Mouse (Mus musculus) C2C12 (cell line): ENCODE results near the gene Clec4e.

Experiments used
- CTCF ChIP-seq: IDR thresholded peaks from one replicate; pipeline ENCODE4 v1.5.1; 2011; ENCODE audit not compliant: control insufficient read depth, insufficient read depth, insufficient read length
- USF1 ChIP-seq: IDR thresholded peaks from one replicate; pipeline ENCODE4 v1.6.1; 2011; ENCODE audit warnings: low read depth, mild to moderate bottlenecking, control low read depth, moderate library complexity

DNA sequence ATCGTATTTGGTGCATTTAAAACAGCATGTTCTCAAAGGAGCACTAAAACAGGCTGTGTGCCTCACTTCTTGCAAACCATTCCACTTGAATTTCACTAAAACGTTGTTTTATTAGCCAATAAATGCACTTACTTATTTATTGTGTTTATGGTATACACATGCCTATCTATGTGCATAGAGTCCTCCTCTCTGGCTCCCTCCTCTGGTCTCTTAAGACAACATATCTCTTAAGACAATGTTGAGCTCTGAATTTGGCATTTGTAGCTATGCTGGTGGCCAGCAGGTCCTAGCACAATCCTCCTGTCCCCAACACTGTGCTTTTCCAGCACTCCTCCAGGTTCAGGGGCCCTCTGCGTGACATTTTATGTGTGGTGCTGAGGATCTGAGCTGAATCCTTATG lies 30.7 kb downstream of the Clec4e start:
- TF ChIP-seq CTCF = no peak
- no peak for TF ChIP-seq USF1
